Mouse (Mus musculus): ENCODE measurements at regions not wholly inside any gene's neighbourhood (a gene's known extent, or its start where the extent isn't known, plus 50 kb on each side); places are given as distances from the start of the nearest gene placed in this dataset.

GRCm38 (mm10) chr9:32005348-32005747 is 92.1 kb upstream of the Barx2 start:
- DNase-seq (ENCODE audit: low read depth, low spot score) = no peak

GRCm38 (mm10) chr9:32006350-32006749 is 93.1 kb upstream of the Barx2 start:
- no peak for DNase-seq (ENCODE audit: low read depth, low spot score)

GRCm38 (mm10) chr9:32010953-32011770 is 97.9 kb upstream of the Barx2 start:
- no peak for DNase-seq (ENCODE audit: low read depth, low spot score)

GRCm38 (mm10) chr9:32016286-32016685 is 99.7 kb upstream of the Arhgap32 start:
- no peak for DNase-seq (ENCODE audit: low read depth, low spot score)

- DNase-seq (ENCODE audit: low read depth, low spot score) = no peak
These were observed 97.9 kb upstream of the Arhgap32 start for GRCm38 (mm10) chr9:32018020-32018419.

- DNase-seq (ENCODE audit: low read depth, low spot score) = no peak
These were observed 96.2 kb upstream of the Arhgap32 start for GRCm38 (mm10) chr9:32019786-32020185.

- DNase-seq (ENCODE audit: low read depth, low spot score) = no peak
These were observed 94.8 kb upstream of the Arhgap32 start for GRCm38 (mm10) chr9:32020942-32021731.

GRCm38 (mm10) chr9:32021755-32022154 is 94.2 kb upstream of the Arhgap32 start:
- DNase-seq (ENCODE audit: low read depth, low spot score) = no peak

- DNase-seq (ENCODE audit: low read depth, low spot score) = no peak
These were observed 92.9 kb upstream of the Arhgap32 start for GRCm38 (mm10) chr9:32022996-32023395.

- DNase-seq (ENCODE audit: low read depth, low spot score) = no peak
These were observed 91.2 kb upstream of the Arhgap32 start for GRCm38 (mm10) chr9:32024767-32025166.

- DNase-seq (ENCODE audit: low read depth, low spot score) = no peak
These were observed 88.0 kb upstream of the Arhgap32 start for GRCm38 (mm10) chr9:32027962-32028361.

GRCm38 (mm10) chr9:32029001-32029400 is 86.9 kb upstream of the Arhgap32 start:
- no peak for DNase-seq (ENCODE audit: low read depth, low spot score)

GRCm38 (mm10) chr9:32029786-32030185 is 86.2 kb upstream of the Arhgap32 start:
- DNase-seq (ENCODE audit: low read depth, low spot score) = no peak

- no peak for DNase-seq (ENCODE audit: low read depth, low spot score)
These were observed 85.7 kb upstream of the Arhgap32 start for GRCm38 (mm10) chr9:32030203-32030602.

- DNase-seq (ENCODE audit: low read depth, low spot score) = peak; percentile 74
These were observed 83.9 kb upstream of the Arhgap32 start for GRCm38 (mm10) chr9:32031950-32032453.

- DNase-seq (ENCODE audit: low read depth, low spot score) = no peak
These were observed 83.3 kb upstream of the Arhgap32 start for GRCm38 (mm10) chr9:32032521-32033185.

GRCm38 (mm10) chr9:32033937-32034336 is 82.0 kb upstream of the Arhgap32 start:
- no peak for DNase-seq (ENCODE audit: low read depth, low spot score)

- DNase-seq (ENCODE audit: low read depth, low spot score) = no peak
These were observed 75.9 kb upstream of the Arhgap32 start for GRCm38 (mm10) chr9:32039999-32040398.

GRCm38 (mm10) chr9:32043344-32043743 is 72.6 kb upstream of the Arhgap32 start:
- no peak for DNase-seq (ENCODE audit: low read depth, low spot score)

- no peak for DNase-seq (ENCODE audit: low read depth, low spot score)
These were observed 69.1 kb upstream of the Arhgap32 start for GRCm38 (mm10) chr9:32046791-32047190.

GRCm38 (mm10) chr9:32048941-32049340 is 67.0 kb upstream of the Arhgap32 start:
- no peak for DNase-seq (ENCODE audit: low read depth, low spot score)

- no peak for DNase-seq (ENCODE audit: low read depth, low spot score)
These were observed 66.4 kb upstream of the Arhgap32 start for GRCm38 (mm10) chr9:32049546-32049945.
